Mouse (Mus musculus) cerebellum, postnatal 10 days (tissue): Measurements from ENCODE around the gene Rangap1.
"Not testable (repeated sequence)": the region's sequence is repeated elsewhere in the genome, so short reads cannot be mapped to it uniquely, and the experiment has no call there.

Source experiments
- DNase-seq, 2 experiments: peaks; one replicate each; pipeline ENCODE4 v3.0.0; 2021; ENCODE audit warnings: mixed read lengths in 2 of 2

Gene Rangap1

GRCm38 (mm10) chr15:81744992-81745600, at the start of gene Rangap1, which contains the start of gene Zc3h7b:
Rangap1 (minus strand) TSS chr15:81745530.
Zc3h7b (plus strand) TSS chr15:81745057.
- DNase-seq = peak; percentile 83

GRCm38 (mm10) chr15:81792444-81792843, 47.1 kb upstream of the Rangap1 start:
- no peak for DNase-seq

GRCm38 (mm10) chr15:81787525-81787924, 42.2 kb upstream of the Rangap1 start:
- no peak for DNase-seq

DNA sequence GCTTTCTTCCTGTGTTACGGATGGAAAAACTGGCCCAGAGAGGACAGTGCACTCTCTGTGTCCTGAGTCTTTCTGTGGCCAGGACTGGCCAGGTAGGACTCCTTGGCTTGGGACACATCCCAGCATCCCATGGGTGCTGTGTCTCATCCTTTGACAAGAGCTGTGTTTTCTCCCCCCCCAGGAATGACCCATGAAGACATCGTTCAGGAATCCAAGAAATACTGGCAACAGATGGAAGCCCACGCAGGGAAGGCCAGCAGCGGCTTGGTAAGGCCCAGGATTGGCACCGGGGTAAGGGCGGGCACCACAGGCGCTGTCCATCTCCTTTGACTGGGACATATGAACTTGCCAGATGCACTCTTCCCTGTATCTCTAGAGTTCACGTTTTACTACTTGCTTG, 40.4 kb upstream of the Rangap1 start:
- DNase-seq = peak; percentile 72 to 80

GRCm38 (mm10) chr15:81784762-81785161, 39.4 kb upstream of the Rangap1 start:
- peak; percentile 67 to 71 for DNase-seq

- DNase-seq = peak; percentile 71 to 76
These were observed 36.5 kb upstream of the Rangap1 start for GRCm38 (mm10) chr15:81781816-81782215.

- no peak for DNase-seq
These were observed 31.5 kb upstream of the Rangap1 start for GRCm38 (mm10) chr15:81776631-81777422.

GRCm38 (mm10) chr15:81774505-81775171, 29.3 kb upstream of the Rangap1 start:
- DNase-seq = peak; percentile 76

GRCm38 (mm10) chr15:81772431-81773120, 27.2 kb upstream of the Rangap1 start:
- DNase-seq = no peak

DNA sequence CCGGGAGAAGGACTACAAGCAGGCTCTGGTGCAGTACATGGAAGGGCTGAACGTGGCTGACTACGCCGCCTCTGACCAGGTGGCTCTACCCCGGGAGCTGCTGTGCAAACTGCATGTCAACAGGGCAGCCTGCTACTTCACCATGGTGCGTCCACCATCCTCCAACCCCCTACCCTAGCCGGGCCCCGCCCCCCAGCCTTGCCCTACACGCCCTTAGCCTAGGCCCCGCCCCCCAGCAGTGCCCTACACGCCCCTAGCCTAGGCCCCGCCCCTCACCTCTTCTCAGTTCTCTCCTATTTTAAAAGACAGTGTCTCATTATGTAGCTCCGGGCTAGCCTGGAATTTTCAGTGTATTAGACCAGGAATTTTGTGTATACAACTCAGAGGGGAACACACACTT, 23.7 kb upstream of the Rangap1 start:
- DNase-seq = no peak

DNA sequence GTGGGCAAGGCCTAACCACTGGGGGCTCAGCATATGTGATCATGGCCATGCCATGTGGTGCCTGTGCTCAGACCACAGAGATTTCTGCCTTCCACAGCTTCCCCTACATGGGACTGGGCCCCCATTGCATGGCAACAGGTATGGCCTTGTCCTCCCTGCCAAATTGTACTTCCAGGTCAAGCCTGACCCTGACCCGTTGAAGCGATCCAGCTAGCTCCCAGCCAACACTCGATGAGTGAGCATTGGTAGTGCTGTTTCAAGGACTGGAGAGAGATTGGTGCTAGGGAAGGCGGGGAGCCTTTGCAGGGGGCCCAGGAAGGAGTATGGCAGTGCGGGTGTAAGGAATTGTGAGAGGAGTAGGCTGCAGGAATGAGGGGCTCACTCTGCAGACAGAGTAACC, 21.1 kb upstream of the Rangap1 start:
- DNase-seq = no peak

GRCm38 (mm10) chr15:81765651-81766050, 20.3 kb upstream of the Rangap1 start:
- DNase-seq = no peak

DNA sequence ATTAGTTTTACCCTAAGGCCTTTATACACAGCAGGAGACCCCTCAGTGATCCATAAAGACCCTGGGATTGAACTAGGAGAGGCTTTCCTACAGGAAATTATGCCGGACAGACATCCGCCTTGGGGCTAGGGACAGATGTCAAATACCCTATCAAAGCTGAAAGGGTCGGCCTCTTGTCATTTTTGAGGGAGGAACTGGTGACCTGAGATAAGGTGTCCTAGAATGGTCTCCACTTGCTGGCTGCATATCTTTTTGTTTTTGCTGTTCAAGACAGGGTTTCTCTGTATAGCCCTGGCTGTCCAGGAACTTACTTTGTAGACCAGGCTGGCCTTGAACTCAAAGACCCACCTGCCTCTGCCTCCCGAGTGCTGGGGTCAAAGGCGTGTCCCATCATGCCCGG, 19.2 kb upstream of the Rangap1 start:
- no peak for DNase-seq

DNA sequence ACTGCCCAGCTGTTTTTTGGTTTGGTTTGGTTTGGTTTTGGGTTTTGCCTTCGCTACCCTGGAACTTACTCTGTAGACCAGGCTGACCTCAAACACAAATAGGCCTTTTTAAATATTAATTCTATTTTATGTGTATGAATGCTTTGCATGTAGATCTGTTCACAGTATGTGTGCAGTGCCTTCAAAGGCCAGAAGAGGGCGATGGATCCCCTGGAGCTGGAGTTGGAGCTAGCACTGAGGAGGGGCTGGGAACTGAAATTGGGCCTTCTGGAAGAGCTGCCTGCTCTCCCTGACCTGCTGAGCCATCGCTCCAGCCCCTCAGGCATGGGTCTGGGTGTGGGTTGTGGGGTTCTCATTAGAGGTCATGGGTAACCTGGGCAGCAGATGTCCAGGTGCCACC, 16.6 kb upstream of the Rangap1 start:
- no peak for DNase-seq

- DNase-seq = no peak
These were observed 16.1 kb upstream of the Rangap1 start for GRCm38 (mm10) chr15:81761381-81761780.

GRCm38 (mm10) chr15:81760361-81761079, 15.2 kb upstream of the Rangap1 start:
- DNase-seq = no peak

DNA sequence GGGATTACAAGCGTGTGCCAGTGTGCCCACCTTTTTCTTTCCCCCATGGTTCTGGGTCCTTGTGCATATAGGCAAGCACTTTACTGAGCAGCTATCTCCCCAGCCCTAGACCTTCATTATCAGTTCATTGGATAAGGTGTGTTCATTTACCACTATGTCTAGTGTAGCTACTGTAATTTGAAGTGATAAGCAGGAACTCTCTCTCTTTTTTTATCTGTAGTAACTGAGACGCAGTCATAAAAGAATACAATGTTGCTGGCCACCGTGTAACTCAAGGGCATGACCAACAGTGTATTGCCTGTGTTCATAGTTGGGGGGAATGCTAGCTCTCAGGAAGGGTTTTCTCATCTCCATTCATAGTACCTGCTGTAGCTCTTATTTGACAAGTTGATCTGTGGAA, 14.2 kb upstream of the Rangap1 start:
- DNase-seq = no peak

DNA sequence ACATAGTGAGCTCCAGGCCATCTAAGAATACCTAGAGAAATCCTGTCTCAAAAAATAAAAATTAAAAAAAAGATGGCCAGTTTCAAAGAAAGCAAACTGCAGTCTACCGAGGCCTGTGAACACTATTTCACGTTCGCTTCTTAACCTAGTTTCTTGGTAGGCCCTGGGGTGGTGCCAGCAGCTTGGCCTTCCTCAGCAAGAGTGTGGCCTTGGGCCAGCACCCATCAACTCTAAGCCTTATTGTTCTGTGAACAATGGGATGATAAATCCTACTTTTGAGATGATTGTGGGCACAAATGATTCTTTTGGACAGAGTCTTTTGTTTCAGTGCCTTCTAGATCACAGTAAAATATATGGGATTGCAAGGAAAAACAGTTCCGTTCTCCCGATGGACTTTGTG, 13.4 kb upstream of the Rangap1 start:
- DNase-seq = peak; percentile 62 to 71

- DNase-seq = no peak
These were observed 8.3 kb upstream of the Rangap1 start for GRCm38 (mm10) chr15:81753669-81754068.

- peak; percentile 53 to 54 for DNase-seq
These were observed 4.4 kb upstream of the Rangap1 start for GRCm38 (mm10) chr15:81749742-81750141.

GRCm38 (mm10) chr15:81745601-81746114, 328 bp upstream of the Rangap1 start:
- peak; percentile 90 to 91 for DNase-seq

GRCm38 (mm10) chr15:81742368-81742767, 3.0 kb downstream of the Rangap1 start:
- not testable (repeated sequence) for DNase-seq
